Mouse (Mus musculus): ENCODE data around the gene Fcor. TPM values are rescaled to one million over a fixed set of nuclear protein-coding genes. Genes with fewer than 3 reads are reported as not detected.

Gene Fcor
- not detected for polyA plus RNA-seq (2017; shearing (Covaris generic))

DNA sequence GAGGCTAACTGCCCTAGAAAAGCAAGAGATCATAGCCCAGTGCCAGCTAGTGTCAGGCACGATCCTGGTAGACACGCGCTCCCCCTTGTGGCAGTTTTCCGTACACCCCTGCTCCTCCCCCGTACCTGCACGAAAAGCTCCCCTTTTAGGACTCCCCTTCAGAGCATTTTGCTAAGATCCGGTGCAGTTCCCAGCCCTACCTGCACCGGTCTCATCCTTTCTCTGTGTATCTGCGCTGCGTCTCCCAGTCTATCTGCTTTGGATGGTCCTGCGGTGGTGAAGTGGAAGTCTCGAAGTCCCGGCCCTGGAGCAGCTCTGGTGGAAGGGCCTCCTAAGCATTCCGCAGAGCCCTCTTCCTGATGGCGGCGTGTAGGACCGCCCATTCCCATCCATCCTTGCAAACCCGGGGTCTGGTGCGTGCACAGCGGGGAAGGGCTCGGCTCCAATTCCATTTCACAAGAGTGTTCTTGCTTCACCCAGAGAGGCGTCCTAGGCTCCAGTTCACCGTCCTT is at the start of gene Fcor:
Gene Fcor, minus strand, starts transcription at position 383 of the 512 bp plus-strand sequence.

DNA sequence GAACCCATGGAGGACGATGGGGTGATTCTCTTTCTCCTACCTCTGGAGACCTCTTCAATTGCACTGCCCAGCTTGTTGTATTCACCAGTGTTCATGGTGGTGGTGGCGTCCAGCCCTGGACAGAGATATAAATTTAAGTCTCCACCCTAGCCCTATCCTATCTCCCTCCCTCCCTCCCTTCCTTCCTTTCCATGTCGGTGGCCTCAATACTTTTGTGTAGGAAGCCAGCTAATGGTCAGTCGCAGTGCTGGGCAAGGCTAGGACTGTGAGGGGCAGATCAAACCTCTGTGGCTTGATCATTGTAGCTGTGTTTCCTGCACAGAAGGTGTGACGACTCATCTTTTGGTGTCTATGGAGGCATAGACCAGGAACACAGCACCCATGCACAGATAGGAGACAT is 48.4 kb upstream of the Fcor start, which contains the start of gene Clec4g:
Gene Clec4g, minus strand, starts transcription at position 101 of the 400 bp plus-strand sequence.

DNA sequence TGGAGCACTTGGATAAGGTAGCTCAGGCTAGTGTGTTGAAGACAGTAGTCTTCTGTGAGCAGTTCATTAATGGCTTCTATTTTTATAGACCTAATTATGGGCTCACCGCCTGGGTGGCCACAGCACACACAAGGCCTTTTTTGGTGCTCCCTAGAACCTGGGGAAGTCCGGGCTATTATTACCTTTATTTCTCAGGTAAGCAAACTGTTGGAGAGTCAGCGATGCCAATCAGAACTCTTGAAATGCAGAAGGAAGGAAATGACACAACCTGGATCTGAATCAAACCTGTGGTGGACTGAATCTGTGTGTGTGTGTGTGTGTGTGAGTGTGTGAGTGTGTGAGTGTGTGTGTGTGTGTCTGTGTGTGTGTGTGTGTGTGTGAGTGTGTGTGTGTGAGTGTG is 22.0 kb upstream of the Fcor start, which contains the start of gene Fcer2a:
Gene Fcer2a, minus strand, starts transcription at position 55 of the 400 bp plus-strand sequence.

DNA sequence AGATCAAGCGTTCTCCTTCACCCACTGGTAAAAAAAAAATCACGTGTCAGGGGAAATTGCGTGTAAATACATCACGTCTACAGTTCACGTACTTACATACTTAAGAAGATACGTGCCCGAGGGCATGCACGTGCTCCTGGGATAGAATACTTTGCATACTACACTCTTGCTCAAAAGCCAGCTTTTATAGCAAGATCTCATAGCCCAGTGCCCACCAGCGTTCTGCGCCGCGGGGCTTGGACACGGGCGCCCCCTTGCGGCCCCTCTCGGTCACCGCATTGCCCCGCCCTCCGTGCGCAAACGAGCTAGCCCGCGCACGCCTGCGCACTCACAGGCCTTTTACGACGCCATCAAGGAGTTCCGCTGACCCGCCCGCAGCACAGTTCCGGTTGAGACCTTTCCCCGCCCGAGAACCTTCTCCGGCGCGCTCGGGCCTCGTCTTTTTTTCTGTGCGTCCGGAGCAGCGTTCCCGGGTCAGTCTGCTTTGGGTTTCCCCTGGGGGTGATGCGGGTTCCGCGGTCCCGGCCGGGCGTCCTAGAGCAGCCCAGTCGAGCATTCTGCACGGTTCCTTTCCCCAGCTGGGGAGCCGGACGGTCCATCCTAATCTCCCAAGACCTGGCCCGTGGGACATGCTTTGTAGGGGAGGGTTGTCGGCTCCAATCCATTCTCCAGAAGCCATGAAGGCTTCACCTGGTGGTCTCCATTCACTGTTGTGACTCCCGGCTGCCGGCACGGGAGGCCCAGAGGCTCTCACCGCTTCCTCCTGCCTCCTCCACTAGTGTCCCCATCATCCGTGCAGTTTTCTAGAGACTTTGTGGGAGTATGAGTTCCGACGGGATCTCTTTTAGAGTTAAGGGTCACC is 4.2 kb upstream of the Fcor start, which contains the start of gene Trappc5:
Gene Trappc5, plus strand, starts transcription at position 169 of the 862 bp plus-strand sequence.

DNA sequence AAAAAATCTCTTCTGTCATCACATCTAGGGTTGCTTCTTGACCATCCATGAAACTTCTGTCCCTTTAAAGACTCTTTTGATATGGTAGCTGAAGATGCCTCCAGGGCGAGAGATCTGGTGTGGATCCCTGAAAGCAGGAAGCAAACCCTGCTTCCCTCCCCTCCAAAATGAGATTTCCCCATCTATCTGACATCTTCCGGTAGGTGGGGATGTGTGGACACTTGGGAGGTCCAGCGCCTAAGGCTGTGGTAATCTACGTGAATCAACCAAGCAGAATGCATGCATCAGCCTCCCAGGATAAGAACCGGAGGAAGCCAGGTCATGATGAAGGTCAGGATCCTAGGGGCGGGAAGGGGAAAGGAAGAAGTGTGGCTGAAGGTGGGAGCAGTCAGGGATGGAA is 6.7 kb downstream of the Fcor start, which contains the start of gene Mcemp1:
Gene Mcemp1, plus strand, starts transcription at position 248 of the 400 bp plus-strand sequence.

DNA sequence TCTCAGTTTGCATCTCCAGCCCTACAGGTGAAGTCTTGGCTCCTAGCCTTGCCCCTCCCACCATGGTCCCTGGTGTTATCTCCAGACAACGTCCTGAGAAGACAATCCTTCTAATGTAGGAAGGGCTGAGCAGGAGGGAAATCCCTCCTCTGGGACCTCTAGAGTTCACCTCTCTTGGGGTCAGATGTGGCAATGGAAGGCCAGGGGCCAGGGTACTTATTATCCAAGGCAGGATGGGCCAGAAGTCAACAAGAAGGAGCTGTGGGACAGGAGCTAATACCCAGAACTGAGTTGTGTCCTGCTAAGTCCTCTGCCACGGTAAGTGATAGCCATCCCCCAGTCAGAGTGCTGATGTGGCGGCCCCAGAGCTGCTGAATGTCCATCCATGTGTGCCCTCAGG is 16.6 kb downstream of the Fcor start, which contains the start of gene Retn:
Gene Retn, plus strand, starts transcription at position 245 of the 400 bp plus-strand sequence.

DNA sequence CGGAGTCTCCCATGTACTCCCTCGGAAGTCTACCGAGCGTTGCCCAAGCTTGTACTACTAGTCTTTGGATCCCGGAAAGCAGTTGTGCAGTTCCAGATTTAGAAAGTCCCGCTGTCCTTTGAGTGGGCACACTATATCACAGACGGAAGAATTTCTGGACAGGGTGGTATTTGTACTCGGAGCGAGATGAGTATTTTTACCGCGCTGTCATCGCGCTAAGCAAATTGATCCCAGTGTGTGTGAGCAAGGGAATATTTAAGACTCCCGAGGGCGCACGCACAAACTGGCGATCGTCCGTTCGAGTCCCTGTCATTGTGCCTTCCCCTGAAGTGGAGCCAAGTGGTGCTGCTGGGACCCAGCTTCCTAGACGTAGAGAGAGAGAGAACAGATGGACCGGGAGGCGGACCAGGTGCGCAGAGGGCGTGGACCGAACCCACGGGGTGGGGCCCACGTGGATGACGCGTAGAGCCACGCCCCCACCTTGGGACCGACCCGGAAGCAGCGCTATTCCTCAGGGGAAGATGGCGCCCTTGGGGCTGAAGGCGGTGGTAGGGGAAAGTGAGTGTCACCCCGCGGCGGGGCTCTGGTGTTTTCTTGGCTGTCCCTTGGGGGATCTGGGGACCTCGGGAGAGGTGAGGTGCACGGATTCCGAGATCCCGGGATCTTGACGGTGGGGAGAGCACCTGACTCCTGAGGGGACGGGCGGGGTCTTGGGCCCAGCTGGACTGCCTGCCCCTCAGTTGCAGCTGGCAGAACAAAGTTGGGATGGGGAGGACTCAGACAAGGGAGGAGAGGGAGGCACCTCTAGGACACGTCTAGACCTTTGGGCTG is 41.3 kb downstream of the Fcor start, which contains the start of gene Stxbp2:
Gene Stxbp2, plus strand, starts transcription at position 309 of the 831 bp plus-strand sequence.

DNA sequence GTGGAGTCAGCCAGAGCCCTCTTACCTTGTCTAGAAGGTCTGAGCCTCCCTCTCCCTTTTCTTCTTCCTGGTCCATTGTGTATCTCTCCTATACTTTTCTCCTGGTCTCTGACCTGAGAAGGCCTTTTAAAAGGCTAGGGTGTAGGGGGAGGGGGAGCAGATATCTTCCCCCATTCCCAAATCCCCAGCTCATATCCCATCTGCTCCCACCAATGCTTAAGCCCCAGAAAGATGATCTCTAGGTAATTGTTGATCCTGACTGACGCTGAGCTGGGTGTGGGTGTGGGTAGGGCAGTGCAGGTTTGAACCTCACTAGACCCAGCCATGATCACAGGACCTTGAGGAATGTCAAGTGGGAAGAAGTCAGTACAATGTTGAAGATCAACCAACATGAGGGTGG is 46.7 kb downstream of the Fcor start, which contains the start of gene Pcp2:
Gene Pcp2, minus strand, starts transcription at position 101 of the 400 bp plus-strand sequence.

DNA sequence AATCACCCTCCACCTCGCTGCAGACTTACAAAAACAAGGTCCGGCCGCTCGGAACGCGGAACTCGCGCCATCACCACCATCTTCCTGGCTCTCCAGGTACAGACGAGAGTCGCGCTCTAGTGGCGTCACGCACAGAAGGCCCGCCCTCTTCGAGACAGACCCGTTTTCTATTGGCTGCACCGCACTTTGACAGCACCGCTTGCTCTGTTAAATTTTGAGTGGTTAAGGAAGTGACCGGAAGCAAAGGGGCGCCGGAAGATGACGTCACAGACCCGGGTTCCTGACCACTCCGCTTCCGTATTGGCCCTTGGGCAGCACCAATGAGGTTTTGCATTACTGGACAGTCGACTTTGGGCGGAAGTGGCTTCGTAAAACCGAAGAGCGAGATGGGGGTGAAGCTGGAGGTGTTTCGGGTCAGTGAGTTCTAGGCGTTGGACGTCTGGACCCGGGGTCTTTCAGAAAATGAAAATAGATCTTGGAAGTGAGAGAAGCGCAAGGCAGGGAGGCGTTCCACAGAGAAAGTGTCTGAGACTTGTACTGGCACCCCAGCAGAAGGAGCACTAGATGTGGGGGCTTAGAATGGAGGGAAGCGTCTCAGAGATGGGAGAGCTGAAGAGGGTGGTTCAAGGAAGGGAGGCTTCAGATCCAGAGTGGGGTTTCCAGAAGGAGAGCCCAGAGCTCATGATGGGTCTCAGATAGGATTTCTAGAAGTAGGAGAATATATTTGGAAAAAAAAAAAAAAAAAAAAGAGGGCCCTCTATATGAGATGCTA is 50.8 kb downstream of the Fcor start, which contains the start of the genes Xab2 and Pet100:
Gene Xab2, minus strand, starts transcription at position 118 of the 772 bp plus-strand sequence.
Gene Pet100, plus strand, starts transcription at position 350 of the 772 bp plus-strand sequence.

Other genes starting within 250 kb of the Fcor start
- gene Pex11g, start 204.7 kb downstream of the Fcor start, polyA plus RNA-seq (2017; shearing (Covaris generic)): 6.0 TPM
- gene Tex45, start 201.5 kb downstream of the Fcor start, polyA plus RNA-seq (2017; shearing (Covaris generic)): not detected
- 4.7 TPM for gene Zfp358, start 179.2 kb downstream of the Fcor start, polyA plus RNA-seq (2017; shearing (Covaris generic))
- gene Mcoln1, start 171.9 kb downstream of the Fcor start, polyA plus RNA-seq (2017; shearing (Covaris generic)): 44.5 TPM
- gene Pnpla6, start 157.0 kb downstream of the Fcor start, polyA plus RNA-seq (2017; shearing (Covaris generic)): 64.1 TPM
- not detected for gene C330021F23Rik, start 104.4 kb downstream of the Fcor start, polyA plus RNA-seq (2017; shearing (Covaris generic))
- gene Camsap3, start 85.1 kb downstream of the Fcor start, polyA plus RNA-seq (2017; shearing (Covaris generic)): 0.13 TPM
- gene Xab2, start 51.0 kb downstream of the Fcor start, polyA plus RNA-seq (2017; shearing (Covaris generic)): 137 TPM
- gene Pet100, start 50.8 kb downstream of the Fcor start, polyA plus RNA-seq (2017; shearing (Covaris generic)): 127 TPM
- gene Pcp2, start 46.8 kb downstream of the Fcor start, polyA plus RNA-seq (2017; shearing (Covaris generic)): not detected
- gene Stxbp2, start 41.4 kb downstream of the Fcor start, polyA plus RNA-seq (2017; shearing (Covaris generic)): 231 TPM
- not detected for gene Retn, start 16.6 kb downstream of the Fcor start, polyA plus RNA-seq (2017; shearing (Covaris generic))
- gene Mcemp1, start 6.6 kb downstream of the Fcor start, polyA plus RNA-seq (2017; shearing (Covaris generic)): not detected
- gene Trappc5, start 3.9 kb upstream of the Fcor start, polyA plus RNA-seq (2017; shearing (Covaris generic)): 40.6 TPM
- 3.1 TPM for gene Fcer2a, start 21.8 kb upstream of the Fcor start, polyA plus RNA-seq (2017; shearing (Covaris generic))
- gene Clec4g, start 48.3 kb upstream of the Fcor start, polyA plus RNA-seq (2017; shearing (Covaris generic)): not detected
- gene Cd209a, start 76.6 kb upstream of the Fcor start, polyA plus RNA-seq (2017; shearing (Covaris generic)): 0.46 TPM
- gene Cd209e, start 181.9 kb upstream of the Fcor start, polyA plus RNA-seq (2017; shearing (Covaris generic)): not detected
- gene Cd209d, start 206.2 kb upstream of the Fcor start, polyA plus RNA-seq (2017; shearing (Covaris generic)): not detected

Measured in inflammation-experienced regulatory T-cells, adult 16 weeks (primary cell).